Mouse (Mus musculus) stomach, postnatal 0 days (tissue): ENCODE results near the gene Gm4871.

Experiments
- CTCF ChIP-seq: IDR thresholded peaks from 2 replicates; pipeline ENCODE4 v1.5.1; 2016; ENCODE audit warnings: antibody characterized with exemption, low read depth, mild to moderate bottlenecking, moderate library complexity
- EP300 ChIP-seq: optimal IDR thresholded peaks from 2 replicates; pipeline ENCODE3; 2016; ENCODE audit warnings: antibody characterized with exemption

DNA sequence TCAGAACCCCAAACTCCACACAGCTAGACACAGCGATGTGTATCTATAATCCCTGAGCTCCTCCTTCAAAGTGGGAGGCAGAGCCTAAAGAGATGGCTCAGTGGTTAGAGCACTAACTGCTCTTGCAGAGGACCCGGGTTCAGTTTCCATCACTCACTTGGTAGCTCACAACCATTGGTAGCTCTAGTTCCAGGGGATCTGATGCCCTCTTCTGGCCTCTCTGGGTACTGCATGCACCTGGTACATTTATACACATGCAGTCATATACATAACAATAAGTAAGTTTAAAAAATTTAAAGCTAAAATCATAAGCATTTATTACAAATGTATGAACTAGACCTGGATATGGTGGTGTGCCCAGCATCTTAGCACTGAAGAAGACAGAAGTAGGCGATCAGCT, 49.3 kb downstream of the Gm4871 start:
- peak; percentile 52 for TF ChIP-seq CTCF
- no peak for TF ChIP-seq EP300
